Comparison of ENCODE assay signal across 20 mouse cellular contexts in the genomic region with DNA sequence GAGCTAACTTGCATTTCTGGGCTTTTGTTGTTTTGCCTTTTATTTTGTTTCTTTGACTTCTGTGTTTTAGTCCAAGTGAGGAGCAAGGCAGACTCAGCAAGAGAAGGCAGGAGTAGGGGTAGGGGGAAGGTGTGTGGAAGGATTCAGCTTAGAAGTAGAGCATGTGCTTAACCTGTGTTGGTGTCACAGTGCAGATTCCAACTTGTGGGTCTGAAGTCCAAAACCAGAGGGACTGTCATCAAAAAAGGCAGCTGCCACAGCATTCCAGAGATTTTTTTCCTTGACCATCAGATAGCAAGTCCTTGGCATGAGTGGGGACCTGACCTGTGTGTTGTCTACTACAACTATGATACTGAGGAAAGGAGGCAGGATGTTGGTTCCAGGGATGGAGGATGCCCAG. TPM values are rescaled to one million over a fixed set of nuclear protein-coding genes. Genes with fewer than 3 reads are reported as not detected.
DNase-seq lines count a peak whose midpoint lies in the region; ATAC-seq and TF ChIP-seq lines count a peak whose summit lies in the region.
"Had no signal": no experiment of that assay in that cellular context is flagged by ENCODE, and none has a peak within 500 bp of the region (broad histone marks: within the 10 kb centered on the region; RNA-seq: fewer than 3 reads in every experiment).

No protein-coding gene starts in this region.

- no peaks in the 10 kb centered on the region for H3K79me3 ChIP-seq in C2C12 (ENCODE audit: low read depth)

- TF ChIP-seq CTCF in left cerebral cortex, adult 2 months (IDR thresholded peaks at IDR 0.05): no peak
- TF ChIP-seq CTCF in C2C12 (IDR thresholded peaks at IDR 0.05; ENCODE audit: control insufficient read depth, insufficient read depth, insufficient read length): no peak
- TF ChIP-seq CTCF in embryonic fibroblast, embryonic 13.5 days (IDR thresholded peaks at IDR 0.05; ENCODE audit: borderline replicate concordance, insufficient read depth, low read length): no peak
- TF ChIP-seq CTCF in stomach, postnatal 0 days (IDR thresholded peaks at IDR 0.05; ENCODE audit: low read depth): no peak

- H3ac ChIP-seq in C2C12 (ENCODE audit: control insufficient read depth, insufficient read length, low read depth): peak overlapping the region; percentile 3

- no peak for TF ChIP-seq EP300 in stomach, postnatal 0 days (optimal IDR thresholded peaks at IDR 0.05)

- no peak for TF ChIP-seq POLR2A in embryonic fibroblast, embryonic 13.5 days (IDR thresholded peaks at IDR 0.05; ENCODE audit: low read depth, low read length)

- H3K4me1 ChIP-seq in embryonic fibroblast, embryonic 13.5 days (ENCODE audit: control insufficient read depth, insufficient read depth, low read length): peaks cover 12% of the 10 kb centered on the region; the same call in 1 of the 2 replicates
- H3K4me1 ChIP-seq in stomach, postnatal 0 days (replicated peaks; ENCODE audit: control insufficient read depth, insufficient read depth): no peaks in the 10 kb centered on the region
- H3K4me1 ChIP-seq: forebrain, embryonic 12.5 days; hindbrain, embryonic 13.5 days; midbrain, embryonic 12.5 days; neural tube, embryonic 13.5 days had no signal

- 0 out of 2 replicates have a peak overlapping the region, but pooled peaks have one; percentile 16 for H3K27ac ChIP-seq in left cerebral cortex, adult 2 months
- H3K27ac ChIP-seq in embryonic fibroblast, embryonic 13.5 days (ENCODE audit: insufficient read depth, low read length): peak overlapping the region; percentile 74
- peak overlapping the region; percentile 45 for H3K27ac ChIP-seq in stomach, postnatal 0 days (replicated peaks)
- H3K27ac ChIP-seq: forebrain, embryonic 12.5 days; heart, embryonic 13.5 days; hindbrain, embryonic 13.5 days; limb, embryonic 15.5 days; midbrain, embryonic 12.5 days; neural tube, embryonic 13.5 days had no signal

- H3K4me3 ChIP-seq in left cerebral cortex, adult 2 months: no peak overlapping the region
- H3K4me3 ChIP-seq in C2C12 (ENCODE audit: insufficient read depth, poor library complexity, severe bottlenecking): no peak overlapping the region
- H3K4me3 ChIP-seq in embryonic fibroblast, embryonic 13.5 days (ENCODE audit: insufficient read depth, low read length): no peak overlapping the region
- H3K4me3 ChIP-seq in stomach, postnatal 0 days (ENCODE audit: low read depth, low read length): no peak overlapping the region
- H3K4me3 ChIP-seq: forebrain, embryonic 12.5 days; heart, embryonic 13.5 days; hindbrain, embryonic 13.5 days; limb, embryonic 15.5 days; midbrain, embryonic 12.5 days; neural tube, embryonic 13.5 days had no signal

- no peaks in the 10 kb centered on the region for H3K27me3 ChIP-seq in C2C12 (ENCODE audit: control insufficient read depth, insufficient read depth, insufficient read length)
- no peaks in the 10 kb centered on the region for H3K27me3 ChIP-seq in stomach, postnatal 0 days (ENCODE audit: control insufficient read depth, insufficient read depth, low read length)
- H3K27me3 ChIP-seq: forebrain, embryonic 12.5 days; heart, embryonic 13.5 days; hindbrain, embryonic 13.5 days; limb, embryonic 15.5 days; neural tube, embryonic 13.5 days had no signal

- H3K9ac ChIP-seq in stomach, postnatal 0 days (ENCODE audit: low read length): no peak overlapping the region
- H3K9ac ChIP-seq: forebrain, embryonic 12.5 days; heart, embryonic 13.5 days; hindbrain, embryonic 13.5 days; limb, embryonic 15.5 days; liver, postnatal 0 days; midbrain, embryonic 12.5 days; neural tube, embryonic 13.5 days had no signal

- H3K36me3 ChIP-seq in C2C12 (ENCODE audit: control insufficient read depth, insufficient read depth): peaks cover 11% of the 10 kb centered on the region
- no peaks in the 10 kb centered on the region for H3K36me3 ChIP-seq in stomach, postnatal 0 days (ENCODE audit: control insufficient read depth, insufficient read depth, low read length)
- H3K36me3 ChIP-seq: forebrain, embryonic 12.5 days; heart, embryonic 13.5 days; hindbrain, embryonic 13.5 days; limb, embryonic 15.5 days; midbrain, embryonic 12.5 days; neural tube, embryonic 13.5 days had no signal

- intact Hi-C loops in left cerebral cortex, adult 2 months (cut with DNase I): no loop called here
- intact Hi-C loops in left cerebral cortex, postnatal 25 days (cut with DNase I): no loop called here

- no peak overlapping the region for H3K4me2 ChIP-seq in stomach, postnatal 0 days (replicated peaks; ENCODE audit: low read depth)
- H3K4me2 ChIP-seq: forebrain, embryonic 12.5 days; heart, embryonic 13.5 days; hindbrain, embryonic 13.5 days; limb, embryonic 15.5 days; midbrain, embryonic 12.5 days; neural tube, embryonic 13.5 days had no signal

- DNase-seq in left cerebral cortex, adult 2 months (ENCODE audit: extremely low spot score in 1 of 2, low spot score in 2 of 2): no peak
- DNase-seq in left cerebral cortex, postnatal 25 days (ENCODE audit: low spot score in 2 of 2): no peak
- DNase-seq in stomach, postnatal 0 days (ENCODE audit: low spot score): no peak
- DNase-seq in urinary bladder, postnatal 10 days (ENCODE audit: low spot score): no peak
- no peak for DNase-seq in cerebellum, postnatal 10 days
- DNase-seq: adrenal gland, postnatal 14 days; gastrocnemius, postnatal 10 days; liver, postnatal 0 days; thymus, postnatal 4 days had no signal

- no peak for ATAC-seq in stomach, postnatal 0 days (ENCODE audit: low FRiP score, low TSS enrichment)
- ATAC-seq: activated CD4-positive, CD25-positive, alpha-beta regulatory T cell, adult 4 months; CD4-positive, CD25-positive, alpha-beta regulatory T cell, adult 4 months; inflammation-experienced regulatory T-cells, adult 6 months; liver, postnatal 0 days had no signal

- no peaks in the 10 kb centered on the region for H3K79me2 ChIP-seq in C2C12 (ENCODE audit: control insufficient read depth, insufficient read depth)

- H3K9me3 ChIP-seq in stomach, postnatal 0 days (ENCODE audit: control insufficient read depth, low read length): no peaks in the 10 kb centered on the region
- H3K9me3 ChIP-seq: forebrain, embryonic 12.5 days; heart, embryonic 13.5 days; hindbrain, embryonic 13.5 days; limb, embryonic 15.5 days; midbrain, embryonic 12.5 days; neural tube, embryonic 13.5 days had no signal

TF ChIP-seq in C2C12, 6 proteins besides CTCF, POLR2A, EP300 and RAD21:
- no peak for TF ChIP-seq MYOG (IDR thresholded peaks at IDR 0.05; ENCODE audit: control insufficient read depth, extremely low read depth, insufficient read length)
- TF ChIP-seq MYOD1 (IDR thresholded peaks at IDR 0.05; ENCODE audit: control insufficient read depth, insufficient read length, low read depth): peak; percentile 62

RNA-seq across cellular contexts. Expression of a gene that starts 50.6 kb away (rescaled TPM):
- 10 to 100 TPM; 22.2 to 25.7 TPM for total RNA-seq in left cerebral cortex, adult 2 months (2021)
- 10 to 100 TPM; 22.0 to 23.2 TPM for total RNA-seq in left cerebral cortex, postnatal 25 days (2021)
- polyA plus RNA-seq in C2C12 (2012; fragmentation: generic; extraction: Trizol): 16.8 TPM
- 14.3 and 14.6 TPM in 2 replicates for polyA plus RNA-seq in embryonic fibroblast, embryonic 13.5 days (2011; ENCODE audit: insufficient read length, low read depth, missing spikeins)
- 10.0 and 11.1 TPM in 2 replicates for polyA plus RNA-seq in stomach, postnatal 0 days (2015; fragmentation: Nextera tagmentation; extraction: Ambion mirVana)

Comparison
In these comparisons a context has a peak if more than half of its experiments do, and no peak if none do; other contexts are left out.
1. H3K27ac ChIP-seq: peak in every context shown above with its lines; median percentile 74 in embryonic fibroblast, embryonic 13.5 days; 45 in stomach, postnatal 0 days; 16 in left cerebral cortex, adult 2 months.